Mouse (Mus musculus): ENCODE results near the gene Oscp1.
A peak's percentile ranks its signal among the peaks of the same experiment; 100 is the strongest.

Gene Oscp1

GRCm38 (mm10) chr4:126058134-126058996 lies at the start of gene Oscp1:
Gene Oscp1, plus strand, starts transcription at chr4:126058565.
- peak; percentile 84 for DNase-seq (ENCODE audit: low read depth, low spot score)

DNA sequence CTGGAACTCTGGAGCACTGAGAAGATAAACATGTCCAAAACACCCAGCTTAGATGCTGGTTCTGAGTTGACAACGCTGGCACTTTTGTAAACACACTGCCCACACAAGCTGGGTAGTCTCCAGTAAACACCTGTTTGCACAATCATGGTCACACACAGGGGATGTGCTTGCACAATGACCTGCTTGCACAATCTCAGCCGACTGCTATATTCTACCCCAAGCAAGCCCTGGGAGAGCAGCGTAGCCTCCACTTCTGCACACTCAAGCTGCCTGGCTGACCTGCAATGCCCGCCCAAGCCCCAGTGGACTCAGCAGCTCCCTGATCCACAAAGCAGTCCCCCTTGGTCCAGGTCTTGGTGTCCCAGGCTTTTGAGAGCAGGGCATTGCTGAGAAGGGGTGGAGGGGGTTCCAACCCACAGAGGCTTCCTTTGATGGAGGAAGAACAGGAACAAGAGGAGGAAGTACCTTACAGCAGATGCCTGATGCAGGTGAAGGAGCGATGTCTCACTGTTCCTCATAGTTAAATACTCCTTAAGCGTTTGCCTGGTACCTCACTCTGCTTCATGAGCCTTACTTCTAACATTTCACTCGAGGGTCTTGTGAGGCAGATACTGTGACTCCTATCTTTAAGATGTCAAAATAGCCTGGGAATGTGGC lies 40.6 kb upstream of the Oscp1 start:
- no peak for DNase-seq (ENCODE audit: low read depth, low spot score)

GRCm38 (mm10) chr4:126018966-126019538 lies 39.3 kb upstream of the Oscp1 start:
- no peak for DNase-seq (ENCODE audit: low read depth, low spot score)

GRCm38 (mm10) chr4:126024303-126024900 lies 34.0 kb upstream of the Oscp1 start, which contains the start of gene Csf3r:
Gene Csf3r, plus strand, starts transcription at chr4:126024550.
- DNase-seq (ENCODE audit: low read depth, low spot score), result no peak

DNA sequence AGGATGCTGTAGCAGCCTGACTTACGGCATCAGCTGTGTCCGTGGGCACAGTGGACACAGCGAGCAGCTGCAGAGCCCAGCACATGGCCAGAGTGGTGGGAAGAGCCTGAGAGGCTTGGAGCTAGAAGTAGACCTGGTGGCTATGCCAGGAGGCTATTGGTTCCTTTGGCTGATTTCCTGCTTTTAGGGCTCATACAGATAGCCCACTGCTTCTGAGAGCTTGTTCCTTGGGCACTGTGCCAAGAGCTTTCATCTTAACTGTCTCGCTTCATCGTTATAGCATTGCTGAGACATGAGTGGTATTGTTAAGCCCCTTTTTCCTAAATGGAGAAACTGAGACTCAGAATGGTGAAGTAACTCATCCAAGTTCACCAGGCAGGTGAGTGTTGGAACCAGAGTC lies 32.6 kb upstream of the Oscp1 start:
- DNase-seq (ENCODE audit: low read depth, low spot score), result no peak

DNA sequence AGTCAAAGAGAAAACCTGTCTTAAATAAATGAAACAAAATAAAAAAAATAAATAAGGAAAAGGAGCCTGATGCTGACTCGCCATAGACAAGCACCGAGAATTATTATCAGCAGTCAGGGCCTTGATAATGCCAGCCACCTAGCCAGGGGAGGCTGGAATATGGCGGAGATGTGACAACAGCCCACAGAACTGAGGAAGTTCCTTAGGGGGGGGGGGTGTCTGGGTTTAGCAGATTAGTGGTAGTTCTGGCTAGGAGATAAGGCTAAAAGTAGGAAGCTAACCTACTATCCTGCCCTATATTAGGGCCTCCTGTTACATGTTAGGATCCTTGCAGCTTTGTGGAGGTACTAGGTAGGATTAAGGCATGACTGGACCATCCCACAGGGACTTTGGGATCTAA lies 30.4 kb upstream of the Oscp1 start:
- DNase-seq (ENCODE audit: low read depth, low spot score), result no peak

DNA sequence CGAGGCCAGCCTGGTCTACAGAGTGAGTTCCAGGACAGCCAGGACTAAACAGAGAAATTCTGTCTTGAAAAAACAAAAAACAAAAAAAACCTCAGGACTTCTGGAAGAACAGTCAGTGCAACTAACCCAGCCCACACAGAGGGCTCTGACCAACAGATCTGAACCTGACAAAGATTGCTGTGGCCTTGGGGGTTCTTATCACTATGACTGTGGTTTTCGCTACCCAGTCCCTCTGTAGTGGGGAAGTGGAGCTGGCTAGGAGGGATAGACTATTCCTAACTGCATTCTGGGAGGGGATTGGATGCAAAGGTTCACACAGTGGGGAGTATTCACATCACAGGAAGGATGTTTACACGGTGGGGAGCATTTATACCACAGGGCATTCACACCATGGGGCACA lies 29.3 kb upstream of the Oscp1 start:
- no peak for DNase-seq (ENCODE audit: low read depth, low spot score)

DNA sequence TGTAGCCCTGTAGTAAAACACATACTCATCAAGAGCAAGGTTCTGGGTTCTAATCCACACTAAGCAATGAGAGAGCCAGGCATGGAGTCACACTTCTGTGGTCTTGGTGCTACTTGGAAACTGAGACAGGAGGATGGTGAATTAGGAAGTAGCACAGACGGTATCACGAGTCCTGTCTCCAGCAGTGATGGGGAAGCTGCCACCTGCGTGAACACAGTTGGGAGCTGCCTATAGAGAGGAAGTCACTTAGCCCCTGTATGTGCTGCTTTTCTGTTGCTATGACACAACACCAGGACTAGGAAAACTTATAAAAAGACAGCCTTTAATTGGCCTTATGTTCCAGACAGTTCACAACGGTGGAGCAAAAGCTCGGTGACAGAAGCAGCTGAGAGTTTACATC lies 27.7 kb upstream of the Oscp1 start:
- no peak for DNase-seq (ENCODE audit: low read depth, low spot score)

DNA sequence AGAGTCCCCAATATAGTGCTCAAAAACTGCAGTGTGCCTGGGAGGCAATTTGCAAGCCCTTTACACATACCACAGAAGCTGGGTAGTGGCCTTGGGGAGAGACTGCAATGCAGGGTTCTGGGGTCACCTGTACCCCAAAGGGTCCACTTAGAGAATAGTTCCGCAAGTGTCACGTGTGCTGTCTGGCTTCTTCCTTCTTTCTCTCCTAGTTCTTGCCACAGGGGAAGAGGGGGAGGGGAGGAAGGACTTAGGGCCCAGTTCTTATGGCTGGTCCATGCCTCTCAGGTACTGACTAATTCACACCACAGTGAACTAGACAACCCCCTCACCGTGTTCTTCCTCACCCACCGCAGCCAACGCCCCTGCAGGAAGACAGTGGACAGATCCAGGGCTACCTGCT lies 23.0 kb upstream of the Oscp1 start:
- no peak for DNase-seq (ENCODE audit: low read depth, low spot score)

DNA sequence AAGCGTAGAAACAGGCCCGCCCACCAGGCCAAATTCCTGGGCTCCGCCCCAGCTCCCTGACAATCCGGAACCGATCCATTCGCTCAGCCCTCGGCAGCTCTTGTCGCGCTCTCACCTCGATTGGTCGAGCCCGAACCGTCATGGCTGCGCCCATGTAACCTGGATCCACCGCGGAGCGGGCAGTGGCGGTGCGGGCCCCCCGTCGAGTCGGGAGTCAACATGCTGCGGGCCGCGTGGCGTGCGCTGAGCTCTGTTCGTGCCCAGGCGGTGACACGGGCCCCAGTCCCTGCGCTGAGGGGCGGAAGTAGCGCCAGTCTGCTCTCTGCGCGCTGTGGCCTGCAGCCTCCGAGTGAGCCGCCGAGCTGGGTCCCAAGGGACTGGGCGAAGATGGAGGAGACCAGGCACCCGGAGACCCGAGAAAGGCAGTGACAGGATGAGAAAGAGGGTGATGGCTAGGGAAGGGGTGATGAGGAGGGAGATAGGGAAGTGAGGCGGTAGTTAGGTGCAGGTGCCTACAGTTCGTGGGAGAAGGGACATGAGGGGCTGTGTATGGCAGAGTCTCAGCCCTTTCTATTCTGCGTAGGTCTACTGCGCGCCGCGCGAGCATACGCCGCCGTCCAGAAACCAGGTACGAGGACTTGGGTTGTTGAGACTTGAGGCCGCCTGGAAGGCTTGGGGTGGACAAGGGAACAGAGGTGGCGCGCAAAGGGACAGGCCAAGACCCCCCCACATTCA lies 11.3 kb upstream of the Oscp1 start, which contains the start of gene Mrps15:
Mrps15 (plus strand) TSS at position 75 of the 735 bp plus-strand sequence.
- peak; percentile 88 for DNase-seq (ENCODE audit: low read depth, low spot score)

GRCm38 (mm10) chr4:126051617-126052016 lies 6.7 kb upstream of the Oscp1 start:
- DNase-seq (ENCODE audit: low read depth, low spot score), result no peak

- no peak for DNase-seq (ENCODE audit: low read depth, low spot score)
Observed at GRCm38 (mm10) chr4:126057207-126058133, 895 bp upstream of the Oscp1 start.

GRCm38 (mm10) chr4:126058997-126059362 lies 615 bp downstream of the Oscp1 start:
- no peak for DNase-seq (ENCODE audit: low read depth, low spot score)

DNA sequence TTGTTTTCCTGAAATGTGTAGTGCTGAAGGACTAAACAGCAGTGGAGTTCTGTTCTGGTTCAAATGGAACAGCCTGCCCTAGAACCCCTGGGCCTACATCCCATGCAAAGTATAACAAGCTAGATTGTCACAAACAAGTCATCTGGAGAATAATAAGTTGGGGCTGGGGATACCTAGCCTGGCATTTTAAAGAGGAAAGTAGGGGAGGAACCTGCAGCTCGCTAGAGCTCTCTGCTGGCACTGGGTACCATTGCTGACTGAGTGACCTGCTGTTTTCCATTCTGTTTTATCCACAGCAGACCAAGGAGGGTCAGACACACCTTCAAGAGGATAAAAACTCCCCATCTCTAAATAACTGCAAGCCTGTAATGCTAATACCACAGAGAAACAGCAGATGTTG lies 4.5 kb downstream of the Oscp1 start:
- no peak for DNase-seq (ENCODE audit: low read depth, low spot score)

- no peak for DNase-seq (ENCODE audit: low read depth, low spot score)
Observed at GRCm38 (mm10) chr4:126065241-126065640, 6.9 kb downstream of the Oscp1 start.

DNA sequence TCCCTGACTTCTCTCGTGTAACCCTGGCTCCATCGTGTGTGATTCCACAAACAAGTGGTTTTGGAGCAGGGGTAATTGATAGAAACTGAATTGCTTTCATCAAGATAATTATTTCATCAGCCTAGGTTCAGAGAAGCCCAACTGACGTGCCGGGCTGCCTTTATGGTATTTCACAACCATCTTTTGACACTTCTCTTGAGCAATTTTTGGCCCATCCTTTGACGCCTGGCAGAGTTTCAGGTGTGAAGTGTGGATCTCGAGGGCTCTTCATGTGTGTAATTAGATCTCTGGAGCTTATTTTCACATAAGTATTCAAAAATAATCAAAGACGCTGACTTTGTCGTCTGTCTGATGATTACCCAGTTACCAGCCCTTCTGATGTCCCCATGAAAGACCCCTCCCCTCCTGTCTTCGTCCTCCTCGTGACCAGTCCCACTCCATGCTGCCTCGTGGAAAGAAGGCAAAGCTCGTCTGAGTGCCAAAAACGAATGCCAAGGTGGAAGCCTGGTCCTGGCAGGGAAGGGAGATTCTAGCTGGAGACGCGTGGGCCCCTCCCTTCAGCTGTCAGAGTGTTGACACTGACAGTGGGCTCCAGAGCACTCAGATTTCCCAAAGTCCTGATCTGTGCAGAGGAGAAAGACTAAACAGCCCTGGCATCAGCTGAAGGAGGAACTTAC lies 9.2 kb downstream of the Oscp1 start:
- no peak for DNase-seq (ENCODE audit: low read depth, low spot score)

GRCm38 (mm10) chr4:126068842-126069241 lies 10.5 kb downstream of the Oscp1 start:
- DNase-seq (ENCODE audit: low read depth, low spot score), result no peak

DNA sequence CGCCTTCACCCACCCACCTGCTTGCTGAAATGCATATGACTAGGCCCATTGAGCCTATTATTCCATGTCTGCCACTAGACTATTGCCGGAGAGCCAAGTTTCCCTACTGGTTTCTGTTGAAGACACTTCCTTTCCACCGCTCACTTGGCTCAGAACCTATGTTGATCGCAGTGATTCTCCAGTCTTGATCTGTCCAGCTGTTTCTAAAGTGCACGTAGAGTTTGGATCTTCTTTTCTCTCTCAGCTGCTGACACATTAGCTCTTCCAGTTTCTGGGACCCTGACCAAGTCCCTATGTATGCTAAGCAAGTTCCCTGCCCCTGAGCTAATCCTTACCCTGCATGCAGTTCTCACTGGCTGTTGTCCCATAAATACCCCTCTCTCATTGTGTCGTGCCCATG lies 19.5 kb downstream of the Oscp1 start:
- no peak for DNase-seq (ENCODE audit: low read depth, low spot score)

GRCm38 (mm10) chr4:126079266-126079665 lies 20.9 kb downstream of the Oscp1 start:
- DNase-seq (ENCODE audit: low read depth, low spot score), result no peak

GRCm38 (mm10) chr4:126081601-126082000 lies 23.2 kb downstream of the Oscp1 start:
- no peak for DNase-seq (ENCODE audit: low read depth, low spot score)
